Mouse (Mus musculus) heart, postnatal 0 days (tissue): Measurements from ENCODE around the gene Lrrc59.

Source experiments
- CTCF ChIP-seq: IDR thresholded peaks from 2 replicates; pipeline ENCODE4 v1.5.1; 2016; ENCODE audit warnings: antibody characterized with exemption, control low read depth, low read depth
- EP300 ChIP-seq: IDR thresholded peaks from 2 replicates; pipeline ENCODE4 v1.6.1; 2016; ENCODE audit warnings: antibody characterized with exemption, low read depth

DNA sequence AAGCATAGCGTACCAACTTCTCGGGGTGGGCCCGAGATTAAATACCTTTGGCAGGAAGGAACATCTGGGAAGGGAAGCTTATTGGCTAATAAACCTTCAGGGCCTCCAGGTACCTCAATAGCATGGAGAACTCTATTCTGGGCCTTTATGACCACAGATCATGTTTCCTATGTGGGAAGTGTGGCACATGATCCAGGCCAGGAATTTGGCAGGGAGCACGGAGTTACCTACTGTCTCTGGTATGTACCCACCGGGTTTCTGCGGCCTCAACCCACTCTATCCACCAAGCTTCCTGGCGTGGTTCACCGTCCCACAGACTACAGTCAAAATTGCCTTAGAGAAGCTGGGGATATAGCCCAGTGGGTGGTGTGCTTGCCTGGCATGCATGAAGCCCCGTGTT, 44.5 kb upstream of the Lrrc59 start:
- TF ChIP-seq EP300 (no peak), CTCF (no peak)
